Mouse (Mus musculus) neural tube, embryonic 12.5 days (tissue): ENCODE measurements at regions not wholly inside any gene's neighbourhood (a gene's known extent, or its start where the extent isn't known, plus 50 kb on each side); places are given as distances from the start of the nearest gene placed in this dataset.

Experiments used
- ATAC-seq: fragments of 200-750 bp; cut with Nextera tagmentation; 2 replicates; pipeline ENCODE4 v1.8.0; 2017; ENCODE audit warnings: low read depth, mild to moderate bottlenecking, moderate TSS enrichment, moderate library complexity; ENCODE audit not compliant: low FRiP score
- H3K27ac ChIP-seq: fragments of 300-500 bp; sonication (generic); 2 replicates; pipeline ENCODE4 v1.5.1; 2016
- H3K27me3 ChIP-seq: fragments of 300-500 bp; sonication (generic); replicated peaks from 2 replicates; pipeline ENCODE4 v1.6.1; 2016; ENCODE audit warnings: mild to moderate bottlenecking
- H3K36me3 ChIP-seq: fragments of 300-500 bp; sonication (generic); 2 replicates; pipeline ENCODE4 v1.6.1; 2016; ENCODE audit warnings: mild to moderate bottlenecking
- H3K4me1 ChIP-seq: fragments of 300-500 bp; sonication (generic); 2 replicates; pipeline ENCODE4 v1.6.1; 2016
- H3K4me2 ChIP-seq: fragments of 300-500 bp; sonication (generic); replicated peaks from 2 replicates; pipeline ENCODE4 v1.6.1; 2016; ENCODE audit warnings: mild to moderate bottlenecking
- H3K4me3 ChIP-seq: fragments of 300-500 bp; sonication (generic); 2 replicates; pipeline ENCODE4 v1.5.1; 2016
- H3K9ac ChIP-seq: fragments of 300-500 bp; sonication (generic); 2 replicates; pipeline ENCODE4 v1.6.1; 2016; ENCODE audit warnings: mild to moderate bottlenecking
- H3K9me3 ChIP-seq: fragments of 300-500 bp; sonication (generic); 2 replicates; pipeline ENCODE4 v1.6.1; 2016; ENCODE audit warnings: mild to moderate bottlenecking
- WGBS: fragments of 180-500 bp; shearing (Covaris S2); methylation state at CpG from one replicate; pipeline ENCODE4 v1.1.7; 2016; 5-methylcytosine and 5-hydroxymethylcytosine counted together

DNA sequence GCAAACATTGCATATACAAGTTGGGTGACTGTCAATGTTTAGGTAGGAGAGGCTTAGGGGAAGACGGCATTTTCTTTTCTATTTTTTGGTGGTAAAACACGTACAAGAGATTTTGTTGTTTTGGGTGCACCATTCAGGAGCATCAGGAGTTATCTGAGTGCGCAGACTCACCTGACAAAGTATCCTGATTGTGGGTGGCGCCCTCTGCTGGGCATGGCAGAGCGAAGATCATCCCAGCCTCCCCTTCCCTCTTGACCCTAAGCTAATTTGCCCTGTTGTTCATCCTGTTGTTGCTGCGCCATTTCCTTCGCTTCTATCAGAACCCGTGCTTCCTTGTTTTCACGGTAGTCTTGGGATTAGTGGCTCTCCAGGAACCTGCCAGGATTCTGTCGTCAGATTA lies 217.6 kb upstream of the Cnr1 start:
- H3K27me3 ChIP-seq = no peaks in the 10 kb centered on the region
- no peak for ATAC-seq
- 61% methylated on average over 10 of the region's 10 CpGs for WGBS
- peaks cover 7% of the 10 kb centered on the region; the same call in 1 of the 2 replicates for H3K9me3 ChIP-seq
- no peaks in the 10 kb centered on the region for H3K4me1 ChIP-seq
- no peak overlapping the region for H3K9ac ChIP-seq
- H3K4me2 ChIP-seq = no peak overlapping the region
- no peaks in the 10 kb centered on the region for H3K36me3 ChIP-seq
- no peak overlapping the region for H3K4me3 ChIP-seq
- H3K27ac ChIP-seq = no peak overlapping the region

DNA sequence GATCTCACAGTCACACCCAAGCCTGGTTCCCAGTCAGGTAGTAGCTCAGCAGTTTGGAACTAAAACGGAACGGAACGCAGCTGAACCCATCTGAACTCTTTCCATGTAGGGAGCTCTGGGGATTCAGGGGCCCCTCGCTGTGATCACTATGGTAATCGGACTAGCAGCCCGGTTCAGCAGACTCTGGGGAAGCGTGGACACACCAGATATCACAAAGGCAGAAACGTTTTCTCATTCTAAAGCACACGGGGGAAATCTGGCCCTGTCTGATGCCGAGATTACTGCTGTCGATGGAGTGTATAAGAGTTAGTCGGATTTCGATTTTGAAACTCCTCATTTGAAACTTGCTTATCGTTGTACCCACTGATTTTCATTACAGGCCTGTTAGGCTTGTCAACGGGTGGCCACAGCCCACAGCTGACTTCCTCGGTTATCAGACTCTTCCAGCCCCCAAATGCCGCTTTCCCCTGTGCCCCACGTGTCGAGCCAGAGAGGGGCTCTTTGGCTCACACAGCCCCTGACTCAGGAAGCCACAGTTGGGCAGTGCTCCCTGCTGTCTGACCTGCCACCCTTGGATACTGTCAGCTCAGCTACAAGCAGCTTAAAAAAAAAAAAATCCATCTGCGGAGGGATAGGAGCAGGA lies 207.8 kb upstream of the Cnr1 start:
- 42% methylated on average over 20 of the region's 20 CpGs for WGBS
- no peaks in the 10 kb centered on the region for H3K27me3 ChIP-seq
- no peaks in the 10 kb centered on the region for H3K4me1 ChIP-seq
- H3K4me2 ChIP-seq = no peak overlapping the region
- no peaks in the 10 kb centered on the region for H3K36me3 ChIP-seq
- H3K27ac ChIP-seq = no peak overlapping the region
- no peak for ATAC-seq
- no peak overlapping the region for H3K9ac ChIP-seq
- no peak overlapping the region for H3K4me3 ChIP-seq
- no peaks in the 10 kb centered on the region for H3K9me3 ChIP-seq

DNA sequence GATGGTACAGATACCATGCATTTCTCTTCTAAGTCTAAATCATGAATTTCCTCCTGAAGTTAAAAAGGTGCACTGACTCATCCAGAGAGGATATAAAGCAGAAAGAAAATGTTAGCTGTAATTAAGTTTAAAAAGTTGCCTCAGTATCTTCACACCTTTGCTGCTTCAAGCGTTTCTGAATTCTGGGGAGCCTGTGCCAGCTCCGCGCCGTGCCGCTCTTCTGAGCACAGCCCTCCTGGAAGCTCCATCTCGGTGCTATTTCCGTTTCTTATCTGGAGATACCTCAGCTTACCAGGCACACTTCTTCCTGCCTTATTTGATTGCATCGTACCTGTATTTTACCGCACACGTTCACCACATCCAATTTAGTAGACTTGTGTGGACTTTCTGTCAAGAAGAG lies 203.4 kb upstream of the Cnr1 start:
- no peak for ATAC-seq

DNA sequence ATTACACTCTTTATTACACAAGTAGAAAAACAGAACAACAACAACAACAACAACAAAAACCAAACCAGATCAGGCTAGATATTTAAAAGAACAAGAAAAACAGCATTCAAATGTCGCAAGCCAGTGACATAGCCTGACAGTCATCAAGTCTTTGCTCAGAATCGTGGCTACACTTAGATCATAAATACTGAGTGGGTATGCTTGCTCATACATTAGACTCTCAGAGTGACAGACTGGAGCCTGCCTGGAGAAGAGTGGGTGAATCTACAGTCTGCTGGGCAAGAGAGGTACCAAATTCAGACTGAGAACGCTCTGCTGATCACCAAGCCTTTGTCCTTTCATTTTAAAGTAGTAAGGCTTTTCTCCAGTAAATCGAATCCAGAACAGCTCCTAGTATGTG lies 202.4 kb upstream of the Cnr1 start:
- Histone ChIP-seq H3K9me3 (no peaks in the 10 kb centered on the region), H3K9ac (no peak overlapping the region), H3K4me1 (no peaks in the 10 kb centered on the region), H3K27ac (no peak overlapping the region), H3K36me3 (no peaks in the 10 kb centered on the region), H3K4me2 (no peak overlapping the region), H3K4me3 (no peak overlapping the region), H3K27me3 (no peaks in the 10 kb centered on the region)
- 87% methylated on average over 4 of the region's 4 CpGs for WGBS
- ATAC-seq = no peak

More for the DNA sequence above, 203.4 kb upstream of the Cnr1 start:
- Histone ChIP-seq H3K36me3 (no peaks in the 10 kb centered on the region), H3K9ac (no peak overlapping the region), H3K27ac (no peak overlapping the region), H3K9me3 (no peaks in the 10 kb centered on the region), H3K27me3 (no peaks in the 10 kb centered on the region), H3K4me1 (no peaks in the 10 kb centered on the region), H3K4me3 (no peak overlapping the region), H3K4me2 (no peak overlapping the region)
- 93% methylated on average over 10 of the region's 10 CpGs for WGBS

DNA sequence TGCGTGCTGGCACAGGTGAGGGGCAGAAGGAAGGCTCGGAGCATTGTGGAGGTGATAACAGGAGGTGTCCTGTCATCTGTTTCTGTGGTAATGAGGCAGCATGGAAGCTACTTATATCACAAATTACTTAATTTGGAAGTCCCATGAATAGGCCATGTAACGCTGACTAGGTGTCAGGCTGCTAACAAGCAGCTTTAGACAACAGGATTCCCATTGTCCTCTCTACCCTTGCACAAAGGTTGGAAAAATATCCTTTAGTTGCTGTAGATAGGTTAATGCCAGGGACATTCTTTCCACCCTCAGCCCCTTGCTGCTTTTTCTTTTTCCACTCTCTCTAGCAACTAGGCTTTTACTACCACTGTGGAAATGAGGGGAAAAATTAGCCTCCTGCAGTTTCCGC lies 192.6 kb upstream of the Cnr1 start:
- Histone ChIP-seq H3K27me3 (no peaks in the 10 kb centered on the region), H3K9me3 (no peaks in the 10 kb centered on the region), H3K9ac (no peak overlapping the region), H3K27ac (no peak overlapping the region), H3K4me1 (no peaks in the 10 kb centered on the region), H3K4me3 (no peak overlapping the region), H3K36me3 (no peaks in the 10 kb centered on the region), H3K4me2 (no peak overlapping the region)
- 76% methylated on average over 4 of the region's 4 CpGs for WGBS
- ATAC-seq = no peak

DNA sequence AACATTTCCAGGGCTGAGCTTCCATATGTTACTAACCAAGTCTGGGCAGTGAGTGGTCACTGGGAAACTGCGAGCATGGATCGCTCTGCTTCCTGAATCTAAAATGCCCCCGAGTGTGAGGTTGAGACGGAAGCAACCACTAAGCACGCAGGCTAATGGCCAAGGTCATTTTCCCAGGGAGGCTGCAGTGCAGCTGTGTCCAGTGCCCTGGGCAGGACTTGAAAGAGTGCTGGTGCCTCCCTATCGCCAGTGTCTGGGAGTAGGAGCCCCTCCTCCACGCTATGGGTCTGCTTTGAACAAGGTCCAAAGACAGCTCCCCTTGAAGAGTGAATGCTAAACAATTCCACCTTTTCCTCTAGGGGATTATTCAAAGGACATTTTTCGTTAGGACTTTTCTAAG lies 189.5 kb upstream of the Cnr1 start:
- Histone ChIP-seq H3K36me3 (no peaks in the 10 kb centered on the region), H3K27ac (no peak overlapping the region), H3K9me3 (no peaks in the 10 kb centered on the region), H3K4me2 (no peak overlapping the region), H3K9ac (no peak overlapping the region), H3K4me1 (no peaks in the 10 kb centered on the region), H3K4me3 (no peak overlapping the region), H3K27me3 (no peaks in the 10 kb centered on the region)
- ATAC-seq = no peak
- 44% methylated on average over 8 of the region's 8 CpGs for WGBS

DNA sequence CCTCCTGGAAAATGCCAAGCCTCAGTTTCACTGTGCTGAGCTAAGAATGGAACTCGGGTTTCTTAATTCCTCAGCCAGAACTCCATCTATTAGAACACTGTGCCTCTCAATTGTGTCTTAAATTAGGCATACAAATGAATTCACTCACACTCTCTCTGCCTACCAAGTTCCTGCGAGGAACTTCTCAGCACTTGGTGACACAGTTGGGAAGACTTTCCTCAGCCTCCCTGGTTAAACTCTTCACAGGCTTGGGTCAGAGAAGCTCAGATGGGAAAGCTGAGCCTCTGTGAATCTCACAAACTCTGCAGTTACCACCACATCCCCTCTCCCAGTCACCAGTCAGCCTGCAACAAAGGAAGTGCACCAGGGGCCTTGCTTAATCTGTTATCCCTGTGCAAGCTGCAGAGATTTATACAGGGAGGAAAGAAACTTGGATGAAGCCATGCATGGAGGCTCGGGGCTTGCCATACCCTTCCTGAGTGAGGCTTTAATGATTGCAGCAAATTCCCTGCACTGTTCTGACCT lies 188.9 kb upstream of the Cnr1 start:
- Histone ChIP-seq H3K9me3 (no peaks in the 10 kb centered on the region), H3K4me3 (no peak overlapping the region), H3K36me3 (no peaks in the 10 kb centered on the region), H3K9ac (no peak overlapping the region), H3K27me3 (no peaks in the 10 kb centered on the region), H3K4me1 (no peaks in the 10 kb centered on the region), H3K4me2 (no peak overlapping the region), H3K27ac (no peak overlapping the region)
- 47% methylated on average over 3 of the region's 3 CpGs for WGBS
- ATAC-seq = 0 out of 2 replicates have a peak, but pooled peaks have one; percentile 25

DNA sequence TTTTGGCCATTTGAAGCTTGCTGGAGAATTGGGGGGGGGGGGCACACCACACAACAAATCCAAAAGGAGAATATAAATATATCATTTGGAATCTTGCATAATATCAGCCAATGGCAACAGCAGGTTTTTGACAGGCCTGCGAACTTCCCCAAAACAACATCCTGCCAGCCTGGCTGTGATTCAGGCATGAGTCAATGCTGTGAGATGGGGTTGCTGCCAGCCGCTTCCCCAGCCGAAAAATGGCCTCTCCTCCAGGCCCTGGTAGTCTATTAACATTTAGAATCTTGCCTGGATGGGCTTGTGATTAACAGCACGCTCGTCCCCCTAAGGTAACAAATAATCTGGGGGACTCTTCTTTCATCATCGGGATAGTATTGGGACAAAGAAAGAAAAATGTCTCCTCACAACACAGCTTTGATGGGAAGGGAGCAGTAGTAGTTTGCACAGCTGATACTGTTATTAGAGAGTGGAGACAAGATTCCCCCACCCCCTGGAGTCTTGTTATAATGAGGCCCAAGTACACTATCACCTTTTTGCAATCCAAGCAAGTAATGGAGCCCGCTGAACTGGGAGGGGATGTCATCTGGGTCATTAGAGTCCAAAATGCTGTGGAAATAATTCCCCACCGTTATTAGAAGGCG lies 188.2 kb upstream of the Cnr1 start:
- Histone ChIP-seq H3K9ac (no peak overlapping the region), H3K4me1 (no peaks in the 10 kb centered on the region), H3K27me3 (no peaks in the 10 kb centered on the region), H3K4me3 (no peak overlapping the region), H3K27ac (no peak overlapping the region), H3K36me3 (no peaks in the 10 kb centered on the region), H3K9me3 (no peaks in the 10 kb centered on the region), H3K4me2 (no peak overlapping the region)
- 81% methylated on average over 9 of the region's 9 CpGs for WGBS
- no peak for ATAC-seq

DNA sequence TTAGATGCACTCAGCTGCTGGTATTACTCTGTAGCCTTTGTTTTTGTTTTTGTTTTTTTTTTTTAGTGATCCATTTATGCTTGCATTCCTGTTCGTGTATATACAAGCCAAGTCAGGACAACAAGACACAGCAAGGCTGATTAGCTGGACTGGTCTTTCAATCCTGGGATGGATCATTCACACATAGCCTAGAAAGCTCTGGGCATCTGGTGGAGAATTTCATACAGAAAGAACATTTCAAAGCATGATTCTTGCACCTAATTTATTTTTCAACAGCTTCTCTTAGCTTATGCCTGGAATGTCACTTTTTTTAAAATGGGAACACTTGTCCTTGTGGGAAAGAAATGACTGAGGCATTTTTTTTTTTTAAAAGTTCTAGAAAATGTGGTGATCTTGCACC lies 187.1 kb upstream of the Cnr1 start:
- H3K27me3 ChIP-seq = no peaks in the 10 kb centered on the region
- no peaks in the 10 kb centered on the region for H3K36me3 ChIP-seq
- no peak for ATAC-seq
- H3K9me3 ChIP-seq = no peaks in the 10 kb centered on the region
- no peak overlapping the region for H3K4me2 ChIP-seq
- no peaks in the 10 kb centered on the region for H3K4me1 ChIP-seq
- no peak overlapping the region for H3K27ac ChIP-seq
- no peak overlapping the region for H3K9ac ChIP-seq
- no peak overlapping the region for H3K4me3 ChIP-seq
- WGBS = 76% methylated on average over 1 of the region's 1 CpGs

DNA sequence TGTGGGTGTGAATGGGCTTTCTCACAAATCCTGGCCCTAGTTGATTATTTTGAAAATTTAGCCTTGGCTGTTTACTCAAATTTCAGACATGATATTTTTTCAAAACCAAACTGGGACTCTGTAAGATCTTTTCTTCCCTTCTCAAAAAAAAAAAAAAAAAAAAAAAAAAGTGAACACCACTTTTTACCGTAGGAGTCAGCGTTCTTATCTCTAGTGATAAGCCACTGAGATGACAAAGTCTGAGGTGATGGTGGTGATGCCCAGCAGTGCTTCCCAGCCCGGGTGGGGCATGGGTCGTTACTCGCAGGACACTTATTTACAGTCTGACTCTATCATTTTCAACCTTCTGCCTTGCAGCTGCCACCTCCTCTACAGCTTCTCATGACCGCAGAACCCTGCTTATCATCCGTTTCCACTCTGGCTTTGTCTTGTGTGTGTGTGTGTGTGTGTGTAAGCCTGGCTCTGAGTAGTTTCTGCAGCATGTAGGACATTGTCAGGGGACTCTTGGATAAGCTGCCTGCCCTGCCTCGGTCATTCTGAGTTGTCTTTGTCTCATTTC lies 186.5 kb upstream of the Cnr1 start:
- Histone ChIP-seq H3K9me3 (no peaks in the 10 kb centered on the region), H3K27me3 (no peaks in the 10 kb centered on the region), H3K27ac (no peak overlapping the region), H3K4me1 (no peaks in the 10 kb centered on the region), H3K4me3 (no peak overlapping the region), H3K9ac (no peak overlapping the region), H3K4me2 (no peak overlapping the region), H3K36me3 (no peaks in the 10 kb centered on the region)
- no peak for ATAC-seq
- WGBS = 74% methylated on average over 8 of the region's 8 CpGs

DNA sequence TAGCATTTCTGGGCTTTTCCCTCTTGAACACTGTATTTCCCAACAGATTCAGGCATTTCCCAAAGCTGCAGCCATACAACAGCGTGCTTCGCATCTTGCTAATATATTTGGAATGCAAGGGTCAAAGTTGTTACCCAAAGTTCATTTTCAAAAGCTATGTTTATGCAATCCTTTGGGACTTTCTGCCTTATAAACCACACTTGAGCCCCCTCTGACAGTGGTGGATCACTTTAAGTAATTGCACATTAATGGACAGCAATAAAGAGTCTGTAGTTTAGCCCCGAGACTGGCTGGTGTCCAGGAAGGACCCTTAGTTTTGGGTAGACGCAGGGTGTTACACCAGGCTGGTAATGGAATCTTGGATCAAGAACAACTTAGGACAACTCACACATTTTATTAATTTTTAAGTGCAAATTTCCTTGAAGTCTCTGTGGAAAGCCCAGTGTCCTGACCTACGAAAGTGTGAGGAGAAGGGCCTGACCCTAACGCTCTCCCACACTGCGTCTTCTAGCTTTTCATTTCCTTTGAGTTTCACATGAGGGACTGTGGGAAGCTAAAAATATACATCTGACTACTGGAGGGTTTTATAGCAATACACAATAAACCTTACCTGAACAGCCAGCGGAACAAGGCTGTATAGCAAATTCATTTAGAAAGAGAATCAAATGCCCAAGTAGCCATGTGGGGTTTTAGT lies 185.0 kb upstream of the Cnr1 start:
- H3K9me3 ChIP-seq = no peaks in the 10 kb centered on the region
- H3K27me3 ChIP-seq = no peaks in the 10 kb centered on the region
- H3K4me1 ChIP-seq = no peaks in the 10 kb centered on the region
- H3K36me3 ChIP-seq = no peaks in the 10 kb centered on the region
- no peak overlapping the region for H3K27ac ChIP-seq
- H3K4me3 ChIP-seq = no peak overlapping the region
- no peak overlapping the region for H3K4me2 ChIP-seq
- ATAC-seq = no peak
- no peak overlapping the region for H3K9ac ChIP-seq
- WGBS = 76% methylated on average over 8 of the region's 8 CpGs

DNA sequence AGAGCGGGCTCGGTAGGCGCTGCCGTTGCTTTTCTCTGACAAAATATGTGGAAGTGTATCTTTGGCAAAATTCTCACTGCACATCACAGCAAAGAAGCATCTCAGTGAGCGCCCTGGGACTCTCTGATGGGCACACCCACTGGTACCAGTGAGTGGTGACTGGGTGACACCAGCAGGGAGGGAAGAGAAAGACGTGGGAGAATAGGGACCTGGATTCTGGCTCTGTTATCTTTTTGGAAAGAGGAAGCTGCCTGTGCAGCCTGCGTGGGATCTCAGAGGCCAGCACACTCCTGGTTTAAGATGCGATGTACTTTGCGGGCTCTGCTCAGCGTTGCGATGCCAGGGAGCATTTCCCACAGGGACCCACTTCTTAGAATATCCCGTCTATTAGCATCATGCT lies 183.4 kb upstream of the Cnr1 start:
- no peaks in the 10 kb centered on the region for H3K4me1 ChIP-seq
- H3K4me2 ChIP-seq = no peak overlapping the region
- H3K36me3 ChIP-seq = no peaks in the 10 kb centered on the region
- no peaks in the 10 kb centered on the region for H3K27me3 ChIP-seq
- H3K27ac ChIP-seq = no peak overlapping the region
- H3K9me3 ChIP-seq = no peaks in the 10 kb centered on the region
- no peak overlapping the region for H3K4me3 ChIP-seq
- H3K9ac ChIP-seq = no peak overlapping the region
- 85% methylated on average over 12 of the region's 12 CpGs for WGBS
- ATAC-seq = no peak
